Mouse (Mus musculus) forebrain, embryonic 14.5 days (tissue): Measurements from ENCODE around the gene Hist1h2af. TPM values are rescaled to one million over a fixed set of nuclear protein-coding genes. Genes with fewer than 3 reads are reported as not detected.
"Not testable (repeated sequence)": the region's sequence is repeated elsewhere in the genome, so short reads cannot be mapped to it uniquely, and the experiment has no call there.

ENCODE experiments used
- ATAC-seq: fragments of 200-750 bp; cut with Nextera tagmentation; 2 replicates; pipeline ENCODE4 v1.8.0; 2017; ENCODE audit warnings: mild to moderate bottlenecking, moderate library complexity
- DNase-seq: peaks from one replicate; pipeline ENCODE4 v3.0.0-alpha.2; 2015; ENCODE audit warnings: low spot score
- H3K27ac ChIP-seq: fragments of 300-500 bp; sonication (generic); 2 replicates; pipeline ENCODE4 v1.5.1; 2014; ENCODE audit warnings: low read depth, mild to moderate bottlenecking, control low read depth, low read length, moderate library complexity
- H3K27me3 ChIP-seq: fragments of 300-500 bp; sonication (generic); replicated peaks from 2 replicates; pipeline ENCODE4 v1.6.1; 2014; ENCODE audit warnings: low read length, control low read depth, mixed read lengths; ENCODE audit not compliant: control insufficient read depth, insufficient read depth
- H3K36me3 ChIP-seq: fragments of 300-500 bp; sonication (generic); 2 replicates; pipeline ENCODE4 v1.6.1; 2014; ENCODE audit warnings: low read length, control low read depth; ENCODE audit not compliant: control insufficient read depth, insufficient read depth
- H3K4me1 ChIP-seq: fragments of 300-500 bp; sonication (generic); 2 replicates; pipeline ENCODE4 v1.6.1; 2014; ENCODE audit warnings: antibody characterized with exemption, low read length, control low read depth; ENCODE audit not compliant: control insufficient read depth, insufficient read depth
- H3K4me2 ChIP-seq: fragments of 300-500 bp; sonication (generic); 2 replicates; pipeline ENCODE4 v1.6.1; 2014; ENCODE audit warnings: mild to moderate bottlenecking, control low read depth, low read length
- H3K4me3 ChIP-seq: fragments of 300-500 bp; sonication (generic); 2 replicates; pipeline ENCODE4 v1.5.1; 2014; ENCODE audit warnings: low read depth, low read length, control low read depth
- H3K9ac ChIP-seq: fragments of 300-500 bp; sonication (generic); 2 replicates; pipeline ENCODE4 v1.6.1; 2014; ENCODE audit warnings: mild to moderate bottlenecking, low read length, control low read depth, moderate library complexity
- H3K9me3 ChIP-seq: fragments of 300-500 bp; sonication (generic); replicated peaks from 2 replicates; pipeline ENCODE4 v1.6.1; 2016; ENCODE audit warnings: low read length, control low read depth, mixed read lengths; ENCODE audit not compliant: control insufficient read depth
- WGBS: fragments of 180-500 bp; shearing (Covaris S2); extraction: QIAGEN DNeasy Blood & Tissue Kit; methylation state at CpG from one replicate; pipeline ENCODE4 v1.1.7; 2014; 5-methylcytosine and 5-hydroxymethylcytosine counted together
- polyA plus RNA-seq: library from polyadenylated mRNA; unstranded; fragments of >200 nt; fragmentation: Nextera tagmentation; extraction: Ambion mirVana; gene quantifications from 2 replicates; pipeline ENCODE4 v1.2.1, GENCODE M21; 2014

The Hist1h2af gene
- polyA plus RNA-seq, 1 experiment from 2014 or later = 4.4 TPM

GRCm38 (mm10) chr13:23544787-23545120 lies 11.0 kb downstream of the Hist1h2af start:
- not testable (repeated sequence) for H3K9me3 ChIP-seq, H3K4me1 ChIP-seq, H3K36me3 ChIP-seq, DNase-seq, H3K27me3 ChIP-seq
- Histone ChIP-seq H3K27ac (peak overlapping the region; percentile 92), H3K9ac (peak overlapping the region; percentile 62), H3K4me2 (peak overlapping the region; percentile 81), H3K4me3 (peak overlapping the region; percentile 41)
- under 1% methylated on average over 11 of the region's 14 CpGs for WGBS
- ATAC-seq = peak; percentile 35; the same call in 1 of the 2 replicates

GRCm38 (mm10) chr13:23546694-23547093 lies 13.0 kb downstream of the Hist1h2af start:
- Histone ChIP-seq H3K36me3 (no peaks in the 10 kb centered on the region), H3K4me1 (peaks cover 4% of the 10 kb centered on the region; the same call in 1 of the 2 replicates), H3K27me3 (no peaks in the 10 kb centered on the region), H3K9me3 (no peaks in the 10 kb centered on the region), H3K27ac (no peak overlapping the region), H3K4me3 (no peak overlapping the region), H3K9ac (no peak overlapping the region), H3K4me2 (no peak overlapping the region)
- DNase-seq (no peak), ATAC-seq (no peak)
- 78% methylated on average over 5 of the region's 5 CpGs for WGBS

- DNase-seq (no peak), ATAC-seq (no peak)
- Histone ChIP-seq H3K4me1 (peaks cover 6% of the 10 kb centered on the region; the same call in 1 of the 2 replicates), H3K36me3 (no peaks in the 10 kb centered on the region), H3K4me2 (peak overlapping the region; percentile 54), H3K27ac (peak overlapping the region; percentile 83), H3K4me3 (peak overlapping the region; percentile 37), H3K27me3 (no peaks in the 10 kb centered on the region), H3K9me3 (no peaks in the 10 kb centered on the region), H3K9ac (peak overlapping the region; percentile 60)
- WGBS = 7% methylated on average over 3 of the region's 3 CpGs
Measured at GRCm38 (mm10) chr13:23550761-23551145, 17.0 kb downstream of the Hist1h2af start.

- not testable (repeated sequence) for H3K9me3 ChIP-seq, H3K4me1 ChIP-seq, H3K27me3 ChIP-seq, H3K36me3 ChIP-seq
- H3K9ac ChIP-seq = peak within 1 kb of the TSS; percentile 60
- DNase-seq (peak; percentile 97), ATAC-seq (peak; percentile 87)
- H3K27ac ChIP-seq = peak within 1 kb of the TSS; percentile 83
- peak within 1 kb of the TSS; percentile 37 for H3K4me3 ChIP-seq
- peak within 1 kb of the TSS; percentile 54 for H3K4me2 ChIP-seq
- under 1% methylated on average over 47 of the region's 47 CpGs for WGBS
Measured at GRCm38 (mm10) chr13:23551146-23551834, 17.6 kb downstream of the Hist1h2af start, which contains the start of gene Hist1h4f. TSS of gene Hist1h4f (minus strand) at chr13:23551648.

- WGBS = 51% methylated on average over 8 of the region's 8 CpGs
- no peaks in the 10 kb centered on the region for H3K9me3 ChIP-seq
- peak overlapping the region; percentile 54 for H3K4me2 ChIP-seq
- peak overlapping the region; percentile 37 for H3K4me3 ChIP-seq
- no peaks in the 10 kb centered on the region for H3K27me3 ChIP-seq
- DNase-seq (no peak), ATAC-seq (no peak)
- H3K27ac ChIP-seq = peak overlapping the region; percentile 83
- H3K36me3 ChIP-seq = no peaks in the 10 kb centered on the region
- peaks cover 12% of the 10 kb centered on the region; the same call in 1 of the 2 replicates for H3K4me1 ChIP-seq
- H3K9ac ChIP-seq = peak overlapping the region; percentile 60; the same call in 1 of the 2 replicates
Measured at GRCm38 (mm10) chr13:23551931-23552914, 18.5 kb downstream of the Hist1h2af start.

GRCm38 (mm10) chr13:23552962-23553361 lies 19.3 kb downstream of the Hist1h2af start, which contains the start of gene Hist1h1d:
TSS of gene Hist1h1d (plus strand) at chr13:23553262.
- no peaks in the 10 kb centered on the region for H3K36me3 ChIP-seq
- no peaks in the 10 kb centered on the region for H3K9me3 ChIP-seq
- peak within 1 kb of the TSS; percentile 94 for H3K4me2 ChIP-seq
- no peak within 1 kb of the TSS; the same call in 1 of the 2 replicates for H3K9ac ChIP-seq
- ATAC-seq = no peak
- peaks cover 12% of the 10 kb centered on the region; the same call in 1 of the 2 replicates for H3K4me1 ChIP-seq
- H3K4me3 ChIP-seq = peak within 1 kb of the TSS; percentile 37; the same call in 1 of the 2 replicates
- no peak for DNase-seq
- H3K27ac ChIP-seq = peak within 1 kb of the TSS; percentile 95
- no peaks in the 10 kb centered on the region for H3K27me3 ChIP-seq

- ATAC-seq = no peak
- 22% methylated on average over 9 of the region's 9 CpGs for WGBS
Measured at GRCm38 (mm10) chr13:23554393-23554792, 20.7 kb downstream of the Hist1h2af start.

GRCm38 (mm10) chr13:23554925-23555838 lies 21.5 kb downstream of the Hist1h2af start:
- DNase-seq (peak; percentile 94), ATAC-seq (peak; percentile 86)
- Histone ChIP-seq H3K4me1 (peaks cover 12% of the 10 kb centered on the region; the same call in 1 of the 2 replicates), H3K9ac (peak overlapping the region; percentile 88), H3K4me2 (peak overlapping the region; percentile 94), H3K36me3 (no peaks in the 10 kb centered on the region), H3K4me3 (peak overlapping the region; percentile 53), H3K27me3 (no peaks in the 10 kb centered on the region), H3K9me3 (no peaks in the 10 kb centered on the region), H3K27ac (peak overlapping the region; percentile 95)
- WGBS = under 1% methylated on average over 52 of the region's 54 CpGs

More at GRCm38 (mm10) chr13:23554393-23554792, 20.7 kb downstream of the Hist1h2af start:
- H3K27me3 ChIP-seq = no peaks in the 10 kb centered on the region
- peaks cover 12% of the 10 kb centered on the region; the same call in 1 of the 2 replicates for H3K4me1 ChIP-seq
- H3K4me3 ChIP-seq = peak overlapping the region; percentile 53; the same call in 1 of the 2 replicates
- H3K36me3 ChIP-seq = no peaks in the 10 kb centered on the region
- peak overlapping the region; percentile 88 for H3K9ac ChIP-seq
- no peaks in the 10 kb centered on the region for H3K9me3 ChIP-seq
- H3K4me2 ChIP-seq = peak overlapping the region; percentile 94
- DNase-seq = no peak
- peak overlapping the region; percentile 95 for H3K27ac ChIP-seq
